Mouse (Mus musculus) CD4-positive, CD25-positive, alpha-beta regulatory T cell, adult 4 months (primary cell): ENCODE data around the gene Clmp. TPM values are rescaled to one million over a fixed set of nuclear protein-coding genes. Genes with fewer than 3 reads are reported as not detected.
"Not testable (repeated sequence)": the region's sequence is repeated elsewhere in the genome, so short reads cannot be mapped to it uniquely, and the experiment has no call there.

Source experiments
- ATAC-seq: one replicate; pipeline ENCODE4 v1.8.0; 2017
- polyA plus RNA-seq, 2 experiments: library from polyadenylated mRNA; unstranded; fragments of 100-300 nt; shearing (Covaris generic); gene quantifications; one replicate each; pipeline ENCODE4 v1.2.1; 2017

Clmp gene
- polyA plus RNA-seq, 2 experiments from 2014 or later = 0.42 TPM; not detected in 1

- no peak for ATAC-seq
Observed at GRCm38 (mm10) chr9:40731591-40732048, 45.9 kb downstream of the Clmp start.

- no peak for ATAC-seq
Observed at GRCm38 (mm10) chr9:40732302-40732701, 46.5 kb downstream of the Clmp start.

GRCm38 (mm10) chr9:40737117-40737516 is 51.4 kb downstream of the Clmp start:
- ATAC-seq = no peak

GRCm38 (mm10) chr9:40743525-40744034 is 57.8 kb downstream of the Clmp start:
- peak; percentile 59 for ATAC-seq

DNA sequence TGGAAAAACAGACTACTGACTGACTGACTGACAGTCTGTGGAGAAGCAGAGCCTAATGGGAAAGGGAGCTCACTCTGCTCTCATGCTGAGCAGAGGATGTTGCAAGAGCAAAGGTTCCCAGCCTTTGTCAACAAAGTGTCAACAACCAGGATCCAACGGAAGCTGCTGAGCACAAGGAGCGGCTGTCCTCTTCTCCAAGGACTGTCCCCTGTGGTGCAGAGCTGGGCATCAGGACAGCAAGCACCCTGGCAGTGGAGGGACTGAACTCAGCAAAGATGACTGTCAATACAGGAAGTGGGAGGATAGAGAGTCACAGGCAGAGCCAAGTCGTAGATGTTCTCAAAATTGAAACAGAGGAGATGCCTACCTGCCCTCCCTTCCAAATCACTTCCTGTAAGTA is 58.5 kb downstream of the Clmp start:
- ATAC-seq = peak; percentile 83

GRCm38 (mm10) chr9:40746796-40747195 is 61.0 kb downstream of the Clmp start:
- no peak for ATAC-seq

- no peak for ATAC-seq
Observed at GRCm38 (mm10) chr9:40747249-40747648, 61.5 kb downstream of the Clmp start.

- ATAC-seq = peak; percentile 74
Observed at GRCm38 (mm10) chr9:40749832-40750620, 64.3 kb downstream of the Clmp start.

- no peak for ATAC-seq
Observed at GRCm38 (mm10) chr9:40751749-40752148, 66.0 kb downstream of the Clmp start.

GRCm38 (mm10) chr9:40756401-40756800 is 70.6 kb downstream of the Clmp start:
- ATAC-seq = peak; percentile 71

- ATAC-seq = no peak
Observed at GRCm38 (mm10) chr9:40757105-40757626, 71.4 kb downstream of the Clmp start.

GRCm38 (mm10) chr9:40757685-40758270 is 72.0 kb downstream of the Clmp start:
- peak; percentile 88 for ATAC-seq

- ATAC-seq = no peak
Observed at GRCm38 (mm10) chr9:40762354-40762753, 76.6 kb downstream of the Clmp start.

GRCm38 (mm10) chr9:40764887-40765580 is 79.3 kb downstream of the Clmp start:
- ATAC-seq = peak; percentile 34

DNA sequence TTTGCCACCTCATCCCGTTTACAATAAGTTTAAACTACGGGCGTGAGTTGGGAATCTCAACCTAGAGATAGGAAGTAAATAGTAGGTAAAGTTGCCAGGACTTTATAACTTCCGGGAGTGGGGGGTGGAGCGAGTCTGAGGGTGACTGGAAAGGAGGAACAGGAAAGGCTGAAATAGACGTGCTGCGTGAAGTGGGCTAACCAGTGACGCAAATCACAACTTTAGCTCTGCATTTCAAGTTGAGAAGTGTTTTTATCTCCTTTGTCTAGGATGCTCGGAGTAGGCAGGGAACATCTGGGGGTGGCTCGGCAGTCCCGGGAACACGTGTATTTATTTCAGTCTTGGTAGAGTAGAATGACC is 79.8 kb downstream of the Clmp start:
- peak; percentile 26 for ATAC-seq

DNA sequence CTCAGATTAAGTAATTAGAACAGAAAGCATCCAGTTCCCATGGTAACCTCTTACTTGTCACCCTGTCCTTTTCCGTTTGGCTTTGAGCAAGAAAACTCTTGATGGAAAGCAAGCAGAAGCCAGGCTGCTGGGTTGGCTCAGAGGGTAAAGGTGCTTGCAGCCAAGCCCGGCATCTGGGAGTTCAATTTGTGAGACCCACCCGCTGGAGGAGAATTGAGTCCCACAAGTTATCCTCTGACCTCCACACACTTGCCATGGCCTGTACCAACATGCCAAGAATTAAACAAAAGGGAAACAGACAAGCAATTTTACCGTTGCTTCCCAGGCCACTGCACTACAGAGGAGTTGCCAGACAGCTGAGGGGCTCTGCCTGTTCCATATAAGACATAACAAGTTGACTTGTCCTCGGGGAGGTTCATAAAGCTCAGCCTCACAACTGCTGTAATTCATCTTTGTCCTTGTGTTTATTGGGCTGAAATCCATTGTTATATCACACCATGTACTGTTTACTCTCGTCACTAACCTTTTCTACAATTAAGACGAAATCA is 80.4 kb downstream of the Clmp start:
- ATAC-seq = no peak

DNA sequence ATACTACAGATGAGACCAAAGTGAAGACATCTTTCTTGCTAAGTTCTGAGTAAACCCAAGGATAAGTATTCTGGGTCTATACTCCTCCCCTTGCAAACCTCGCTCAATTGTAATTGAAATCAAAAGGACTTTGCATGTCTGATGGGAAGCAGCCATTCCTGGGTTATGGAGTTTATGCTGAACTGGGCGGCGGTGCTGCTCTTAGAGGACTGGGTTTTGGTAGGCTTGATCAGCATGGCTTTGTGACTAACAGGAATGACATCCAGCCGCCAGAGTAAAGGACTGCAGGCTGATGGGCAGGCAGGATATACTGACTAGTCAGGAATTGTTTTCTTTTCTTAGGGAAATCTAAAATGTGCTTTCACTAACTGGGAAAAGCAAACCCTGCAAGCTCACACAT is 82.2 kb downstream of the Clmp start:
- no peak for ATAC-seq

- no peak for ATAC-seq
Observed at GRCm38 (mm10) chr9:40772246-40772645, 86.5 kb downstream of the Clmp start.

GRCm38 (mm10) chr9:40773142-40773541 is 87.4 kb downstream of the Clmp start:
- ATAC-seq = not testable (repeated sequence)

GRCm38 (mm10) chr9:40773869-40774268 is 88.1 kb downstream of the Clmp start:
- ATAC-seq = no peak

DNA sequence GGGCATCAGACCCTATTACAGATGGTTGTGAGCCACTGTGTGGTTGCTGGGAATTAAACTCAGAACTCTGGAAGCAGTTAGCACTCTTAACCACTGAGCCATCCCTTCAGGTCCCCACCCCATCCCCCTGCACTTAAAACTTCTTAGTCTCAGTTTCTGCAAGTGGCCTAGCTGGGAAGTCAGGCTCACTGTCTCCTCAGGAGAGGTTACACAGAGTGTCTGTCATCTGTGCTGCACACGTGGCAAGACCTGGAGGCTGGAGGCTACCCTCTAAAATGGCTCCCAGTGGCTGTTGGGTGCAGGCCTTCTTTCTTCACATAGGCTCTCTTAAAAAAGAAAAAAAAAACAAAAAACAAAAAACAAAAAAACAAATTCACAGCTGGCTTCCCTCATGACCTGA is 90.3 kb downstream of the Clmp start:
- ATAC-seq = no peak

DNA sequence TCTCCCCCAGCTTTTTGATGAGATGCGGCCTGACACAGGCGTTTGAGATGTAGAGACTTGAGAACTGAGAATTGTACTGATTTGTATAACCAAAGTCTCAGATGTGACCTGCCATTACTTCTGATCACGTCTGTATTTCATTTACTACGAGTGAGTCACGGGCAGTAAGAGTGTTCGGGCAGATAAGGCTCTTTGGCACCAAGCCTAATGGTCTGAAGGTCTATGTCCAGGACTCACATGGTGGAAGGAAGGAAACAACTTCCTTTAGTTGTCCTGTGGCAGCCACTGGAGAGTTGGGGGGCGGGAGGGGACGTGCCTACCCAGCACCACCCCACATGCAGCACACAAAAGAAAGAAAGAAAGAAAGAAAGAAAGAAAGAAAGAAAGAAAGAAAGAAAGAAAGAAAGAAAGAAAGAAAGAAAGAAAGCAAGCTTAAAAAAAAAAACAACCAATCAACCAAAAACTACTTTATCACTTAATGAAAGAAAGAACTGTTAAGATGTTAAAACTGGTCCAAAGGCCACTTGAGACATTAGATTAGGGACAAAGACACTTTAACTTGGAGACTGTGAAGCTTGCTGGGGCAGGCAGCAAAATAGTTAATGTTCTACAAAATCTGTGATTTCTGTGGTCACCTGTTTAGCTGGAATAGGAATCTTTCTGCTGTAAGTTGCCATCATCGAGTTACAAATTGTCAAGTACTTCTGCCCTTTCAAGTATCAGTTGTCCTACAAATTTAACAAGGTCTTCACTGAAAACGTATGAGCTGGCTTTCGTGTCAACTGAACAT is 90.9 kb downstream of the Clmp start:
- ATAC-seq = no peak
